Mouse (Mus musculus) kidney, adult 8-10 months (tissue): ENCODE results near the gene Glrp1.
A peak's percentile ranks its signal among the peaks of the same experiment; 100 is the strongest.

Source experiments
- DNase-seq, 2 experiments: peaks; one replicate each; pipeline ENCODE4 v3.0.0; 2022

The Glrp1 gene

DNA sequence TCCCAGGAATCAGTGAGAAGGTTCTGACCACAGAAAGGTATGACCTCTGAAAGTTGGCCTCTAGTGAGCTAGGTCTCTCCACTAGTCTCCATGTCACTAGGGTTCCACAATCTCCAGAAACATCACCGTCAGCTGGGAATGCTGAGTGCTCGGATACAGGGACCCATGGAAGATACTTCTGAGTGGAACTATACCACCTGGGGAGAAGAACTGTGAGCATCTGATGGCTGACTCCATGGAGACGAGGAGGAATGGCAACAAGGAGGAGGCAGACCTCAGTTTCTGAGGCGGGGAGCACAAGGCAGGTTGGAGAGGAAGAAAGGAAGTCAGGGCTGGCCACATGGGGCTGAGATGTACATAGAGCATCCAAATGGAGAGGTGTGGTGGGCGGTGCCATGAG lies 50.2 kb downstream of the Glrp1 start:
- DNase-seq, result no peak

GRCm38 (mm10) chr1:88459196-88459595 lies 50.7 kb downstream of the Glrp1 start:
- DNase-seq, result no peak

GRCm38 (mm10) chr1:88456451-88457072 lies 53.3 kb downstream of the Glrp1 start:
- DNase-seq, result peak; percentile 53 to 78

GRCm38 (mm10) chr1:88455761-88456160 lies 54.1 kb downstream of the Glrp1 start:
- DNase-seq, result peak in 1 of 2 experiments; percentile 23

GRCm38 (mm10) chr1:88454703-88455102 lies 55.2 kb downstream of the Glrp1 start:
- DNase-seq, result peak in 1 of 2 experiments; percentile 26

DNA sequence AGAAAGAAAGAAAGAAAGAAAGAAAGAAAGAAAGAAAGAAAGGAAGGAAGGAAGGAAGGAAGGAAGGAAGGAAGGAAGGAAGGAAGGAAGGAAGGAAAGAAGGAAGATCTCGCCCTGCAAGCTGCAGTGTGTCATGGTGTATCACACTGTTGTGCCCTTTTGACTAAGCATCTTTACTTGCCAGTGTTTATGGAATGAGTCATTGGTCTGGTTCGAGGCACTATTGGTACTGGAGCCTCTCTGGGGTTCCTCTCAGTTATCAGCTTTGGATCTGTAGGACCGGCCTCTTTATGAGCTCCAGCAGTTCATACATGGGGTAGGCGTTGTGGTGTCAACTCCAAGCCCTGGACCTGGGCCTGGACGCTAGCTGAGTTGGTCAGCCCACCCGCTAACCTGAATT lies 57.7 kb downstream of the Glrp1 start:
- DNase-seq, result no peak

- DNase-seq, result no peak
Observed at GRCm38 (mm10) chr1:88450668-88451067, 59.2 kb downstream of the Glrp1 start.
